Mouse (Mus musculus): ENCODE measurements around the gene Ap3d1. TPM values are rescaled to one million over a fixed set of nuclear protein-coding genes. Genes with fewer than 3 reads are reported as not detected.

Ap3d1 gene
- polyA plus RNA-seq, 1 experiment from 2014 or later, result 80.6 TPM

- Histone ChIP-seq H3K27ac (ENCODE audit: low read depth, low read length) (peak within 1 kb of the TSS; percentile 99), H3K4me3 (ENCODE audit: low read length) (peak within 1 kb of the TSS; percentile 99), H3K4me2 (replicated peaks; ENCODE audit: low read depth, low read length) (peak within 1 kb of the TSS; percentile 67), H3K4me1 (ENCODE audit: control insufficient read depth, insufficient read depth, low read length) (peaks cover 59% of the 10 kb centered on the region), H3K27me3 (ENCODE audit: control insufficient read depth, insufficient read depth, low read length) (no peaks in the 10 kb centered on the region), H3K9me3 (ENCODE audit: control insufficient read depth, low read length) (no peaks in the 10 kb centered on the region), H3K36me3 (ENCODE audit: control insufficient read depth, insufficient read depth, low read length) (peaks cover 11% of the 10 kb centered on the region; the same call in 1 of the 2 replicates), H3K9ac (ENCODE audit: low read depth, low read length) (peak within 1 kb of the TSS; percentile 78)
- WGBS, result 9% methylated on average over 8 of the region's 8 CpGs
- peak; percentile 2; the same call in 1 of the 2 replicates for ATAC-seq (ENCODE audit: low FRiP score, low TSS enrichment)
Observed at GRCm38 (mm10) chr10:80677942-80678436, 64.1 kb downstream of the Ap3d1 start, which contains the start of gene Mknk2. TSS of gene Mknk2 (minus strand) at chr10:80678112.

GRCm38 (mm10) chr10:80677128-80677875 lies 64.8 kb downstream of the Ap3d1 start:
- H3K36me3 ChIP-seq (ENCODE audit: control insufficient read depth, insufficient read depth, low read length), result peaks cover 16% of the 10 kb centered on the region; the same call in 1 of the 2 replicates
- no peaks in the 10 kb centered on the region for H3K9me3 ChIP-seq (ENCODE audit: control insufficient read depth, low read length)
- no peaks in the 10 kb centered on the region for H3K27me3 ChIP-seq (ENCODE audit: control insufficient read depth, insufficient read depth, low read length)
- WGBS, result 19% methylated on average over 9 of the region's 9 CpGs
- no peak for ATAC-seq (ENCODE audit: low FRiP score, low TSS enrichment)
- peaks cover 60% of the 10 kb centered on the region for H3K4me1 ChIP-seq (ENCODE audit: control insufficient read depth, insufficient read depth, low read length)
- peak overlapping the region; percentile 78 for H3K9ac ChIP-seq (ENCODE audit: low read depth, low read length)
- H3K27ac ChIP-seq (ENCODE audit: low read depth, low read length), result peak overlapping the region; percentile 99
- H3K4me3 ChIP-seq (ENCODE audit: low read length), result peak overlapping the region; percentile 99
- peak overlapping the region; percentile 67 for H3K4me2 ChIP-seq (replicated peaks; ENCODE audit: low read depth, low read length)

GRCm38 (mm10) chr10:80676198-80676928 lies 65.7 kb downstream of the Ap3d1 start:
- peak overlapping the region; percentile 67 for H3K4me2 ChIP-seq (replicated peaks; ENCODE audit: low read depth, low read length)
- H3K4me3 ChIP-seq (ENCODE audit: low read length), result peak overlapping the region; percentile 99
- H3K9ac ChIP-seq (ENCODE audit: low read depth, low read length), result peak overlapping the region; percentile 98
- WGBS, result under 1% methylated on average over 58 of the region's 78 CpGs
- H3K27me3 ChIP-seq (ENCODE audit: control insufficient read depth, insufficient read depth, low read length), result no peaks in the 10 kb centered on the region
- H3K9me3 ChIP-seq (ENCODE audit: control insufficient read depth, low read length), result no peaks in the 10 kb centered on the region
- peaks cover 25% of the 10 kb centered on the region for H3K36me3 ChIP-seq (ENCODE audit: control insufficient read depth, insufficient read depth, low read length)
- ATAC-seq (ENCODE audit: low FRiP score, low TSS enrichment), result peak; percentile 92
- peak overlapping the region; percentile 99 for H3K27ac ChIP-seq (ENCODE audit: low read depth, low read length)
- peaks cover 60% of the 10 kb centered on the region for H3K4me1 ChIP-seq (ENCODE audit: control insufficient read depth, insufficient read depth, low read length)

GRCm38 (mm10) chr10:80675405-80676197 lies 66.5 kb downstream of the Ap3d1 start:
- under 1% methylated on average over 50 of the region's 54 CpGs for WGBS
- Histone ChIP-seq H3K9me3 (ENCODE audit: control insufficient read depth, low read length) (no peaks in the 10 kb centered on the region), H3K4me3 (ENCODE audit: low read length) (peak overlapping the region; percentile 99), H3K36me3 (ENCODE audit: control insufficient read depth, insufficient read depth, low read length) (peaks cover 33% of the 10 kb centered on the region), H3K4me2 (replicated peaks; ENCODE audit: low read depth, low read length) (peak overlapping the region; percentile 67), H3K4me1 (ENCODE audit: control insufficient read depth, insufficient read depth, low read length) (peaks cover 60% of the 10 kb centered on the region), H3K9ac (ENCODE audit: low read depth, low read length) (peak overlapping the region; percentile 98), H3K27ac (ENCODE audit: low read depth, low read length) (peak overlapping the region; percentile 67; the same call in 1 of the 2 replicates), H3K27me3 (ENCODE audit: control insufficient read depth, insufficient read depth, low read length) (no peaks in the 10 kb centered on the region)
- peak; percentile 16 for ATAC-seq (ENCODE audit: low FRiP score, low TSS enrichment)

- no peak for ATAC-seq (ENCODE audit: low FRiP score, low TSS enrichment)
- no peaks in the 10 kb centered on the region for H3K9me3 ChIP-seq (ENCODE audit: control insufficient read depth, low read length)
- H3K36me3 ChIP-seq (ENCODE audit: control insufficient read depth, insufficient read depth, low read length), result peaks cover 39% of the 10 kb centered on the region
- H3K27me3 ChIP-seq (ENCODE audit: control insufficient read depth, insufficient read depth, low read length), result no peaks in the 10 kb centered on the region
- peak overlapping the region; percentile 99 for H3K4me3 ChIP-seq (ENCODE audit: low read length)
- H3K4me2 ChIP-seq (replicated peaks; ENCODE audit: low read depth, low read length), result peak overlapping the region; percentile 67
- H3K27ac ChIP-seq (ENCODE audit: low read depth, low read length), result peak overlapping the region; percentile 67; the same call in 1 of the 2 replicates
- peak overlapping the region; percentile 98 for H3K9ac ChIP-seq (ENCODE audit: low read depth, low read length)
- 21% methylated on average over 6 of the region's 6 CpGs for WGBS
- peaks cover 55% of the 10 kb centered on the region for H3K4me1 ChIP-seq (ENCODE audit: control insufficient read depth, insufficient read depth, low read length)
Observed at GRCm38 (mm10) chr10:80674851-80675404, 67.1 kb downstream of the Ap3d1 start.

- ATAC-seq (ENCODE audit: low FRiP score, low TSS enrichment), result no peak
- no peaks in the 10 kb centered on the region for H3K27me3 ChIP-seq (ENCODE audit: control insufficient read depth, insufficient read depth, low read length)
- H3K4me2 ChIP-seq (replicated peaks; ENCODE audit: low read depth, low read length), result peak overlapping the region; percentile 67
- WGBS, result 58% methylated on average over 5 of the region's 5 CpGs
- H3K36me3 ChIP-seq (ENCODE audit: control insufficient read depth, insufficient read depth, low read length), result peaks cover 46% of the 10 kb centered on the region
- H3K4me3 ChIP-seq (ENCODE audit: low read length), result peak overlapping the region; percentile 99
- peak overlapping the region; percentile 98 for H3K9ac ChIP-seq (ENCODE audit: low read depth, low read length)
- no peak overlapping the region for H3K27ac ChIP-seq (ENCODE audit: low read depth, low read length)
- peaks cover 48% of the 10 kb centered on the region for H3K4me1 ChIP-seq (ENCODE audit: control insufficient read depth, insufficient read depth, low read length)
- H3K9me3 ChIP-seq (ENCODE audit: control insufficient read depth, low read length), result no peaks in the 10 kb centered on the region
Observed at GRCm38 (mm10) chr10:80674161-80674711, 67.8 kb downstream of the Ap3d1 start.

GRCm38 (mm10) chr10:80673690-80674089 lies 68.4 kb downstream of the Ap3d1 start:
- Histone ChIP-seq H3K27ac (ENCODE audit: low read depth, low read length) (no peak overlapping the region), H3K9me3 (ENCODE audit: control insufficient read depth, low read length) (no peaks in the 10 kb centered on the region), H3K4me1 (ENCODE audit: control insufficient read depth, insufficient read depth, low read length) (peaks cover 43% of the 10 kb centered on the region), H3K4me3 (ENCODE audit: low read length) (peak overlapping the region; percentile 99; the same call in 1 of the 2 replicates), H3K36me3 (ENCODE audit: control insufficient read depth, insufficient read depth, low read length) (peaks cover 52% of the 10 kb centered on the region), H3K4me2 (replicated peaks; ENCODE audit: low read depth, low read length) (peak overlapping the region; percentile 67), H3K27me3 (ENCODE audit: control insufficient read depth, insufficient read depth, low read length) (no peaks in the 10 kb centered on the region), H3K9ac (ENCODE audit: low read depth, low read length) (peak overlapping the region; percentile 98; the same call in 1 of the 2 replicates)
- WGBS, result 86% methylated on average over 3 of the region's 3 CpGs
- ATAC-seq (ENCODE audit: low FRiP score, low TSS enrichment), result no peak
